In the genomic region with DNA sequence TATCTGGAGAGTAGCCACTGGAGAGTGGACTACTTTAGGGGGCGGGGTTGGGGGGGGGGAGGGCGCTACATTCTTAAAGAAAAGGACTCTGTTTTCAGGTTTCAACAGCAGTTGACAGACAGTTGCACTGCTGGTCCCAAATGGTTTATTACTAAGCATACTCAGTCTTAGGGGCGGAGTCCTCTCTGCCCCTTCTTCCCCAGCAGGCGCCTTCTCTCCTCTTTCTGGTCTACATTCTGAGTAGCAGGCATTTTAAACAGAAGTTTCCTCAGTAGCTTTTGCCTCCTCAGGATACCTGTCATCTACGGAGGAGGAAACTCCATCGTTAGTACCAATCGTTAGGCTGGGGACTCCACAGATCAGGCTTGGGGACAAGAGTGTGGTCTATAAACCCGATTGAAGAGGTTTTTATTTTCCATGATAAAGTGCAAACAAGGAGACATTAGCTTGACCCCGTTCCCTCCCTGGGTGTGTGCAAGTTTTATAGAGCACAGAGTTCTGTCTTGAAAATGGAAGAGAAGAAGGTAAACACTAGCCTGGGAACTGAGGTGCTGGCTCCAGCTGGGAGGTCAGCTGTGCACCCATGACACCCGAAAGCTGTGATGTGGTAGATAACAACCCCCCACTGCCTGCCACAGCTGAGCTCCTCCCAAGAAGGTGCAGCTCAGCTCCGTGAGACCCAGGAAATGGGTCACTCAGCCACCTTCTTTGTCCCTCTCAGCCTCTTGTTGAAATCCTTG, we compare ENCODE assay signal across 12 mouse cellular contexts.
DNase-seq lines count a peak whose midpoint lies in the region; ATAC-seq and TF ChIP-seq lines count a peak whose summit lies in the region.
"Had no signal": no experiment of that assay in that cellular context is flagged by ENCODE, and none has a peak within 500 bp of the region (broad histone marks: within the 10 kb centered on the region; RNA-seq: fewer than 3 reads in every experiment).

No protein-coding gene starts in this region.

- H3K27me3 ChIP-seq in heart, embryonic 16.5 days (ENCODE audit: control insufficient read depth, insufficient read depth, low read length), result no peaks in the 10 kb centered on the region
- no peaks in the 10 kb centered on the region for H3K27me3 ChIP-seq in liver, embryonic 12.5 days (replicated peaks)
- no peaks in the 10 kb centered on the region for H3K27me3 ChIP-seq in stomach, embryonic 16.5 days (ENCODE audit: control insufficient read depth, insufficient read depth, low read length)
- H3K27me3 ChIP-seq in midbrain, postnatal 0 days (ENCODE audit: insufficient read depth, low read length), result no peaks in the 10 kb centered on the region
- H3K27me3 ChIP-seq: embryonic facial prominence, embryonic 15.5 days had no signal

- no peaks in the 10 kb centered on the region for H3K9me3 ChIP-seq in heart, embryonic 16.5 days (replicated peaks; ENCODE audit: control insufficient read depth, low read length)
- no peaks in the 10 kb centered on the region for H3K9me3 ChIP-seq in liver, embryonic 12.5 days (replicated peaks)
- H3K9me3 ChIP-seq in stomach, embryonic 16.5 days (replicated peaks; ENCODE audit: control insufficient read depth, low read length), result no peaks in the 10 kb centered on the region
- no peaks in the 10 kb centered on the region for H3K9me3 ChIP-seq in midbrain, postnatal 0 days (ENCODE audit: low read length)
- H3K9me3 ChIP-seq: embryonic facial prominence, embryonic 15.5 days had no signal

- H3K9ac ChIP-seq in heart, embryonic 16.5 days (ENCODE audit: low read length), result no peak overlapping the region
- no peak overlapping the region for H3K9ac ChIP-seq in liver, embryonic 12.5 days
- peak overlapping the region; percentile 43 for H3K9ac ChIP-seq in stomach, embryonic 16.5 days (ENCODE audit: low read length)
- no peak overlapping the region for H3K9ac ChIP-seq in midbrain, postnatal 0 days (replicated peaks; ENCODE audit: low read length, poor library complexity, severe bottlenecking)
- H3K9ac ChIP-seq: embryonic facial prominence, embryonic 15.5 days had no signal

- 47% methylated on average over 11 of the region's 11 CpGs for whole genome bisulfite sequencing in heart, embryonic 16.5 days
- 32% methylated on average over 11 of the region's 11 CpGs for WGBS in liver, embryonic 12.5 days (ENCODE audit: insufficient replicate concordance)
- WGBS in stomach, embryonic 16.5 days, result 33% methylated on average over 11 of the region's 11 CpGs
- 58% methylated on average over 11 of the region's 11 CpGs for WGBS in midbrain, postnatal 0 days

- H3K4me2 ChIP-seq in heart, embryonic 16.5 days (ENCODE audit: low read depth, low read length), result peak overlapping the region; percentile 36; the same call in 1 of the 2 replicates
- peak overlapping the region; percentile 33 for H3K4me2 ChIP-seq in liver, embryonic 12.5 days
- peak overlapping the region; percentile 45 for H3K4me2 ChIP-seq in stomach, embryonic 16.5 days (ENCODE audit: low read depth, low read length)
- no peak overlapping the region for H3K4me2 ChIP-seq in midbrain, postnatal 0 days (ENCODE audit: low read depth, low read length, poor library complexity, severe bottlenecking)
- H3K4me2 ChIP-seq: embryonic facial prominence, embryonic 15.5 days had no signal

- peak; percentile 38; the same call in 1 of the 2 replicates for ATAC-seq in heart, embryonic 16.5 days (replicated peaks; ENCODE audit: extremely low read depth, insufficient read depth, low FRiP score)
- peak; percentile 72 for ATAC-seq in liver, embryonic 12.5 days
- peak; percentile 41; the same call in 1 of the 2 replicates for ATAC-seq in stomach, embryonic 16.5 days (ENCODE audit: insufficient read depth, low FRiP score)
- no peak for ATAC-seq in midbrain, postnatal 0 days (ENCODE audit: low FRiP score)

- no peak for TF ChIP-seq CTCF in midbrain, postnatal 0 days (IDR thresholded peaks at IDR 0.05)

- H3K4me1 ChIP-seq in heart, embryonic 16.5 days (ENCODE audit: control insufficient read depth, insufficient read depth, low read length), result peaks cover 33% of the 10 kb centered on the region
- peaks cover 38% of the 10 kb centered on the region for H3K4me1 ChIP-seq in liver, embryonic 12.5 days
- H3K4me1 ChIP-seq in stomach, embryonic 16.5 days (ENCODE audit: control insufficient read depth, insufficient read depth, low read length), result peaks cover 33% of the 10 kb centered on the region
- H3K4me1 ChIP-seq in midbrain, postnatal 0 days (ENCODE audit: insufficient read depth, low read length), result no peaks in the 10 kb centered on the region

- intact Hi-C loops in gastrocnemius, postnatal 14 days (cut with DNase I; ENCODE audit: low total_unique reads), result no loop called here

- H3K4me3 ChIP-seq in heart, embryonic 16.5 days (ENCODE audit: low read length), result no peak overlapping the region
- no peak overlapping the region for H3K4me3 ChIP-seq in liver, embryonic 12.5 days
- no peak overlapping the region for H3K4me3 ChIP-seq in stomach, embryonic 16.5 days (replicated peaks; ENCODE audit: low read length)
- H3K4me3 ChIP-seq in midbrain, postnatal 0 days (ENCODE audit: low read depth, low read length), result no peak overlapping the region
- H3K4me3 ChIP-seq: embryonic facial prominence, embryonic 15.5 days; myocyte had no signal

- peak overlapping the region; percentile 52; the same call in 1 of the 2 replicates for H3K27ac ChIP-seq in heart, embryonic 16.5 days (ENCODE audit: low read length)
- no peak overlapping the region for H3K27ac ChIP-seq in liver, embryonic 12.5 days
- peak overlapping the region; percentile 86 for H3K27ac ChIP-seq in stomach, embryonic 16.5 days (ENCODE audit: low read length)
- H3K27ac ChIP-seq in midbrain, postnatal 0 days (ENCODE audit: low read depth, low read length), result no peak overlapping the region
- H3K27ac ChIP-seq: embryonic facial prominence, embryonic 15.5 days had no signal

- no peak for DNase-seq in heart, postnatal 4 days
- peak; percentile 14 for DNase-seq in NIH3T3 (ENCODE audit: low read depth)
- no peak for DNase-seq in gastrocnemius, postnatal 14 days
- no peak for DNase-seq in midbrain, postnatal 0 days (ENCODE audit: low spot score)
- DNase-seq in left cerebral cortex, adult 11 months (ENCODE audit: low spot score), result no peak
- DNase-seq: heart, postnatal 10 days had no signal

- no peaks in the 10 kb centered on the region for H3K36me3 ChIP-seq in heart, embryonic 16.5 days (ENCODE audit: control insufficient read depth, insufficient read depth)
- H3K36me3 ChIP-seq in liver, embryonic 12.5 days, result no peaks in the 10 kb centered on the region
- no peaks in the 10 kb centered on the region for H3K36me3 ChIP-seq in stomach, embryonic 16.5 days (ENCODE audit: control insufficient read depth, insufficient read depth, low read length)
- H3K36me3 ChIP-seq in midbrain, postnatal 0 days (ENCODE audit: insufficient read depth, low read length), result no peaks in the 10 kb centered on the region
- H3K36me3 ChIP-seq: embryonic facial prominence, embryonic 15.5 days; G1E had no signal

Comparison
In these comparisons a context has a peak if more than half of its experiments do, and no peak if none do; other contexts are left out.
1. H3K27ac ChIP-seq: peak in heart, embryonic 16.5 days (single experiment) and stomach, embryonic 16.5 days (single experiment); none in liver, embryonic 12.5 days (single experiment) and midbrain, postnatal 0 days (single experiment).